Mouse (Mus musculus) left cerebral cortex, adult 2 months (tissue): ENCODE results near the gene Cald1. TPM values are rescaled to one million over a fixed set of nuclear protein-coding genes. Genes with fewer than 3 reads are reported as not detected.

Source experiments
- DNase-seq, 2 experiments: peaks; one replicate each; pipeline ENCODE4 v3.0.0; 2021 to 2022; ENCODE audit warnings: low spot score in 2 of 2, mixed read lengths in 1 of 2; ENCODE audit errors: extremely low spot score in 1 of 2
- H3K27ac ChIP-seq: fragments of 200-600 bp; 2 replicates; pipeline ENCODE4 v1.8.1; 2022
- H3K4me3 ChIP-seq: fragments of 200-600 bp; 2 replicates; pipeline ENCODE4 v1.8.1; 2022
- CTCF ChIP-seq: fragments of 200-600 bp; IDR thresholded peaks from 2 replicates; pipeline ENCODE4 v1.8.1; 2022; ENCODE audit warnings: antibody characterized with exemption, mild to moderate bottlenecking, moderate library complexity
- intact Hi-C: fragments of 180-260 bp; cut with DNase I; formaldehyde crosslinking; loops from one replicate; pipeline ENCODE4 v1.15.1; 2025
- total RNA-seq, 2 experiments: library from RNA; stranded (reverse); gene quantifications; 2 replicates each; pipeline ENCODE4 v1.2.3; 2021

The Cald1 gene
- total RNA-seq, 2 experiments from 2014 or later = 20.9 to 22.4 TPM

GRCm38 (mm10) chr6:34754448-34754847 is 156.1 kb downstream of the Cald1 start:
- intact Hi-C loops = loop anchor here (1.0 to 10.0 kb wide), 4 partner anchors 205 to 462 kb away; no protein-coding TSS in a partner anchor
- Histone ChIP-seq H3K27ac (no peak overlapping the region), H3K4me3 (no peak overlapping the region)
- peak; percentile 74 for TF ChIP-seq CTCF
- DNase-seq = peak; percentile 44 to 47

DNA sequence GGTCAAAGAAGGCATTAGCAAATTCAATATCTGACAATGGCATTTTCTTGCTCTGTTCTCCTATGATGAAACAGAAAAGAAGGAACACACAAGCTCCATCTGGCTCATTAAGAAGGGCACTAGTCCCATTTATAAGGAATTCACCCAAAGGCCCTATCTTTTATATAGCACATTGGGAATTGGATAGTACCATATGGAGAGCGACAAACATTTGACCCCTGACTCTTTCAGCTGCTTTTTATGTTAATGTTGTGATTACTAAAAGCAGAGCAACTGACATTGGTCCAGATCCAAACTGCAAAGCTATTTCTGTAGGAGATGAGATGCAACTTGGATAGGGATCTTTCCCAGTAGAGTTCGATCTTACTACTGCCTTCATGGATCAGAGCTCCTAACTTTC is 160.0 kb downstream of the Cald1 start:
- intact Hi-C loops = loop anchor here (10.0 kb wide), 1 partner anchor 384 kb away; no protein-coding TSS in a partner anchor
- TF ChIP-seq CTCF = no peak
- Histone ChIP-seq H3K27ac (no peak overlapping the region), H3K4me3 (no peak overlapping the region)
- DNase-seq = no peak

GRCm38 (mm10) chr6:34760023-34760422 is 161.7 kb downstream of the Cald1 start:
- peak; percentile 78 for TF ChIP-seq CTCF
- DNase-seq = peak; percentile 18 to 38
- Histone ChIP-seq H3K4me3 (no peak overlapping the region), H3K27ac (no peak overlapping the region)
- intact Hi-C loops = no loop called here

DNA sequence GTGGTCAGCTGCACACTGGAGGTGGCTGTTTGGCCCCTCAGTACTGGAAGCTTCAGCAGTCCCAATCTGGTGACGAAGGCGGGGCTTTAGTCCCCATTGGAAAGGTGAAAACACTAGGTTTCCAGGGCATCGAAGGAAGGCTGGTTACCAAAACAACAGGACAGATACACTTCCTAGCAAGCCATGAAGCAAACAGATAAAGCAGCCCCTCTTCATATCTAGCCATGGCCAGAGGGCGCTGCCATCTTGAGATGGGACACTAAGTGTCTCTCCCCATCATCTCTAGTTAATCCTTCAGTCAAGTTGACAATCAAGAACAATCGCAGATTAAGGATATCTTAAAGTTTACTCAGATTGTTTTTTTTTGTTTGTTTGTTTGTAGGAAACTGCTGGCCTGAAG is 167.4 kb downstream of the Cald1 start:
- no peak for DNase-seq
- intact Hi-C loops = no loop called here
- no peak for TF ChIP-seq CTCF
- Histone ChIP-seq H3K4me3 (no peak overlapping the region), H3K27ac (no peak overlapping the region)

DNA sequence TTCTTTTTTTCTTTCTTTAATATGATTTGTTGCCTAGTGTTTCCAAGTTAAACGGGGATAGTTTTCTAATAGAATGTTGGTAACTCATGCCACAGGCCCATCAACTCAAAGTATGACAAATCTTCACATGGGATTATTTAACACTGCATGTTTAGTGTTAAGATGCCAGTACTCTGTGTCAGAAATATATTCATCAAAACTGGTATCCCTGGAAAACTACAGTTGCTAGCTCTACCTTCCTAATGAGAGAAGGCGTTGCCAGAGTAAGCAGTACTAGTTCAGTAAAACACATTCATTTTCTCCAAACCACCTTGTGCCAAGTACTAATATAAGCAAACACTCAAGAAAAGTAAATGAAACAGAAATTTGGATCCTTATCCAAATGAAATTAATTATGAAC is 171.7 kb downstream of the Cald1 start:
- no peak for DNase-seq
- Histone ChIP-seq H3K4me3 (no peak overlapping the region), H3K27ac (no peak overlapping the region)
- intact Hi-C loops = no loop called here
- TF ChIP-seq CTCF = no peak

DNA sequence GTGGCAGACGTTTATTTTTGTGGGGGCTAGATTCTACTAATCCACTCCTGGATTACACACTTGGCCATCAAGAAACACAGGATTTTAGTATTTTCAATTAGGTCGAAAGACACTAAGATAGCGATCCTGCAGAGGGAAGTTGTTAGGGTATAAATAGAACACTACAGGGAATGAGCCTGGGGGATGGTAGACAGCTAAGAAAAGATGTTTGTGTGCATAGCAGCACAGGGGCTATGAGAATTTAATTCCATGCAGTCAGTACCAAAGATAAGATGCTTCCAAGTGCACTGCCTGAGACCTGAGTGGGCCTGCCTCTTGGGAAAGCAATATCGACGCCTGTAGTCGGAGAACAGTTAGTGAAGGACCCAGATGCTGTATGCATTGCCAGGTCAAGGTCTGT is 172.2 kb downstream of the Cald1 start:
- intact Hi-C loops = no loop called here
- no peak overlapping the region for H3K27ac ChIP-seq
- no peak overlapping the region for H3K4me3 ChIP-seq
- no peak for TF ChIP-seq CTCF
- no peak for DNase-seq

DNA sequence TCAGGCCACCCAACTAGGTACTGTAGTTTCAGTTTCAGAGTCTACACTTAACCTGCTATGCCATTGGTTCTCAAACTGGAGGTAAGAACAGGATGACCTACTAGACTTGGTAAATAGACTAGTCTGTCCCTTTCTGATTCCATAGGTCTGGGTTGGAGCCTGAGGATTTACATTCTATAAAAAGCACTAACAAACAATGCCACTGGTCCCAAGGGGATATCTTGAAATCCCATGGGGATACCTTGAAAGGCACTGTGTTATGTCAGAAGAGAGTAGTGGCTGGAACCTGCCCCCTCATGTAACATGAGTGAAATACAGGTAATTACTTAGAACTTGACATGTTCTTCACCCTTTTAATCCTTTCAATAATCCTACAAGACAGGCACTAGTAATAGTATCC is 178.1 kb downstream of the Cald1 start:
- TF ChIP-seq CTCF = no peak
- Histone ChIP-seq H3K27ac (no peak overlapping the region), H3K4me3 (no peak overlapping the region)
- no peak for DNase-seq
- intact Hi-C loops = no loop called here

DNA sequence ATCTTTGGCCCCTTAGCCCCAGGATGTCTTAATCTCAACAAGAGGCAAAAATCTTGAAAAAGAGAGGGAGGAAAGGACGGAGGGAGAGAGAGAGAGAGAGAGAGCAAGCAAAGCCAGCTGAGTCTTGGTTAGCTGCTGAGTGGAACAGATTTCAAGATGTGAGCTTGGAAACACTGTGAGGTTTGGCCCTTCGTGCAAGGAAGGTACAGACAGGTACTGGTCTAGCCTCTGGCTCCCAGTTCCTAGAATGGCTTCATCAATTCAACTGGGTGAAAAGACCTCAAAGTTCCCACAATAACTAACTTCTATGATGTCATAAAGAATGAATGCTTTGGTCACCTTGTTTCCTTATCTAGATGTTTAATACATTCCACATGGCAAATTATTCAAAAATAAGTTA is 178.8 kb downstream of the Cald1 start:
- intact Hi-C loops = no loop called here
- H3K27ac ChIP-seq = no peak overlapping the region
- DNase-seq = no peak
- no peak overlapping the region for H3K4me3 ChIP-seq
- TF ChIP-seq CTCF = no peak

GRCm38 (mm10) chr6:34777981-34778668 is 179.8 kb downstream of the Cald1 start:
- peak; percentile 34 for TF ChIP-seq CTCF
- DNase-seq = no peak
- H3K4me3 ChIP-seq = no peak overlapping the region
- intact Hi-C loops = no loop called here
- no peak overlapping the region for H3K27ac ChIP-seq

GRCm38 (mm10) chr6:34780231-34780942 is 182.1 kb downstream of the Cald1 start, which contains the start of gene Agbl3:
Agbl3 (plus strand) TSS chr6:34780432.
- intact Hi-C loops = loop anchor here (1.0 to 2.0 kb wide), 2 partner anchors 52 to 98 kb away; partner anchors contain the start of gene Cyren
- Histone ChIP-seq H3K4me3 (peak within 1 kb of the TSS; percentile 74), H3K27ac (peak within 1 kb of the TSS; percentile 98)
- TF ChIP-seq CTCF = no peak; the same call in 1 of the 2 replicates
- peak; percentile 91 to 94 for DNase-seq

DNA sequence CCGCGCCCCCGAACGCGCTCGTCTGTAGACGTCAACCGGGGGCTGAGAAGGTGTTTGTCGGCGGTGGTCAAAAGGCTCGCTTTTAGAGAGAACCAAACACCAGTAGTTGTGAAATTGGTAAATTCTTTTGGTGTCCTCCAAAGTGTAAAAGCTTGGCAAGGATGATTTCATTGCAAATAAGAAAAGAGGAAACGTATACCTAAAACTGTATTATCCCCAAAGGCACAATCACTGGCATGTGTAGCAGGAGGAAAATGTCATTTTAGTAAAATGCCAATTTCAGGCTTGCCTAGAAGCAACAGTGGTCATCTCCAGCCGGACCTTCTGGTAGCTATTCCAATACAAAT is 182.6 kb downstream of the Cald1 start:
- DNase-seq = no peak
- intact Hi-C loops = loop anchor here (1.0 to 2.0 kb wide), 2 partner anchors 52 to 97 kb away; partner anchors contain the start of gene Cyren
- H3K27ac ChIP-seq = peak overlapping the region; percentile 98

DNA sequence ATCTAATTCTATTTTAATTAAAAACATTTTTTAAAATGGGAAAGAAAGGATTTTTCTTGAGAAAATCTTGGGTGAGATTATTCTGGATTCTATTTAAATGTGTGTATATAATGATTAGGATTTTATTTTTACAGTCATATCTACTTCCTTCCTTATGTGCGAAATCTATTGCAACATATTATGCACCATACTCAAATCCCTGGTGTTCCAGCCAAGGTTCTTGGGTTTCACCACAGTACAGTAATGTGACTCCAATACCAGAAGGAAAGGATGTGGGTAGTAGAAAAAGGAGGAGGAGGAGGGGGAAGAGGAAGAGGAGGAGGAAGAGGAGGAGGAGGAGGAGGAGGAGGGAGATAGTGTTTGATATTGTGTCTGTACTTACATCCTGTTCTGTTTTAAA is 184.2 kb downstream of the Cald1 start:
- Histone ChIP-seq H3K27ac (no peak overlapping the region), H3K4me3 (no peak overlapping the region)
- TF ChIP-seq CTCF = no peak
- intact Hi-C loops = no loop called here
- no peak for DNase-seq

More for the DNA sequence above, 182.6 kb downstream of the Cald1 start:
- H3K4me3 ChIP-seq = peak overlapping the region; percentile 74
- TF ChIP-seq CTCF = no peak

GRCm38 (mm10) chr6:34796881-34797280 is 198.6 kb downstream of the Cald1 start:
- Histone ChIP-seq H3K27ac (no peak overlapping the region), H3K4me3 (no peak overlapping the region)
- intact Hi-C loops = no loop called here
- DNase-seq = no peak
- TF ChIP-seq CTCF = no peak
